Mouse (Mus musculus): Measurements from ENCODE around the gene Tmem115.
"Not testable (repeated sequence)": the region's sequence is repeated elsewhere in the genome, so short reads cannot be mapped to it uniquely, and the experiment has no call there.

The Tmem115 gene

DNA sequence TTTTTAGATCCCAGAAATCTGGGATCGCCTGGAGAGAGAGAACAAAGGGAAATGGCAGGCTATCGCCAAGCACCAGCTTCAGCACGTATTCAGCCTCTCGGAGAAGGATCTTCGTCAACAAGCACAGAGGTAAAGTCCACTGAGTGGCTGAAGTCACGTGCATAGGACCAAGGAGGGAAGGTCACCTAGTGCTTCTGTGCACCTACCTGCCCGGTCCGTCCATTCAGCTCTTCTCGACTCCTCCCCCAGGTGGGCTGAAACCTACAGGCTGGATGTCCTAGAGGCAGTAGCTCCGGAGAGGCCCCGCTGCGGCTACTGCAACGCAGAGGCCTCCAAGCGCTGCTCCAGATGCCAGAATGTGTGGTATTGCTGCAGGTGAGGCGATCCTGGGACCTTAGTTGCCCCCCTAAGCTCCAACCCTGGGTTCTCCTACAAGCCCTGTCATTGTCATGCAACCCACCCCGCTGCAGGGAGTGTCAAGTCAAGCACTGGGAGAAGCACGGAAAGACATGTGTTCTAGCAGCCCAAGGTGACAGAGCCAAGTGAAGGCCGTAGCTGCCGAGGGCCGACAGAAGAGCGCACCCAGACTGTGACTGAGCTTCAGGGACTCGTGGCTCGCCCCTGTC is 16.9 kb downstream of the Tmem115 start:
- DNase-seq (ENCODE audit: low read depth) = no peak

DNA sequence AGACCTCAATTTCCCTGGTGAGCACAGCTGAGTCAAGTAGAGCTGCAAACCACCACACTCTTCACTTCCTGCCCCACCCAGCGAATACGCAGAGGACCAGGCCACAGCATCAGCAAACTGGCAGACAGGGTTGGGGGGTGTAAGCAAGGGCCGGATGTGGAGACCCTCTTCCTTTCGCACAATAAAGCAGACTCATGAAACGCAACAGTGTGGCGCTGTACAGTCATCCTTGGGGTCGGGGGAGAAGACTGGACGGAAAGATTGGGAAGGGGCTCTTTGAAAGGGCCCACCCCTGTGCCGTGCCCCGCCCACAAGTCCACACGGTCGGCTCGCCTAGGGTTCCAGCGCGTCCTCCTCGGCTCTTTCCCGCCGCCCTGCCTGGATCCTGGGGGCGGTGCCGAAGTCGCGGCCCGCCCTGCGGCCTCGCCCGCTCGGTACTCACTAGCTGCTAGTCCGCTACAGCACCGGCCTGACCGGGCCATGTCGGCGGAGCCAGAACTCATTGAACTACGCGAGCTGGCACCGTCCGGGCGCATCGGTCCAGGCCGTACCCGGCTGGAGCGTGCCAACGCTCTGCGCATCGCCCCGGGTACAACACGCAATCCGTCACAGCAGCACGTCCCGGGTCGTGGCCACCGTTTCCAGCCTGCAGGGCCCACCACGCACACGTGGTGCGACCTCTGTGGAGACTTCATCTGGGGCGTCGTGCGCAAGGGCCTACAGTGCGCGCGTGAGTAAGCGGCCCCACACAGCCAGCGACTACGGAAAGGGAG is 17.6 kb downstream of the Tmem115 start, which contains the start of gene Rassf1:
Gene Rassf1, plus strand, starts transcription at position 439 of the 773 bp plus-strand sequence.
- no peak for DNase-seq (ENCODE audit: low read depth)

DNA sequence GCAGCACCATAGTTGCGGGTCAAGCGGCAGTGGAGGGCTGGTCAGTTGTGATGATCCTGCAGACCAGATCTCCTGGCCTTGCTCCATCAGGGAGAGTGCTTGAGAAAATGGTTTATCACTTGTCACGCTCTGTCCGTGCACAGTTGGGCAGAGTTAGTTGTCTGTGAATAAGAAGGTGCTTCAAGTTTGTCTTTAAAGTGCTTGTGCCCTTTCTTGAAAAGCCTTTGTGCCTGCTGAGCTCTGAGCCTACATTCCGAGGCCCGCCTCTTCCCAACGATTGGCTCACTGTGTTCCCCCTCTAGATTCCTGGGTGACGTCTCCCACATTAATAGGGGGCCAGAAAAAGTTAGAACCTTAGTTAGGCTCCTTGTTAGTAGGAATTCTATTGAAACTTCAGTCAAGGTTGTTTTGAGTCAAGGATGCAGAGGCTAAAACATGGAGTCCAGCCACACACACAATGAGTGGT is 18.2 kb downstream of the Tmem115 start:
- DNase-seq (ENCODE audit: low read depth) = no peak

DNA sequence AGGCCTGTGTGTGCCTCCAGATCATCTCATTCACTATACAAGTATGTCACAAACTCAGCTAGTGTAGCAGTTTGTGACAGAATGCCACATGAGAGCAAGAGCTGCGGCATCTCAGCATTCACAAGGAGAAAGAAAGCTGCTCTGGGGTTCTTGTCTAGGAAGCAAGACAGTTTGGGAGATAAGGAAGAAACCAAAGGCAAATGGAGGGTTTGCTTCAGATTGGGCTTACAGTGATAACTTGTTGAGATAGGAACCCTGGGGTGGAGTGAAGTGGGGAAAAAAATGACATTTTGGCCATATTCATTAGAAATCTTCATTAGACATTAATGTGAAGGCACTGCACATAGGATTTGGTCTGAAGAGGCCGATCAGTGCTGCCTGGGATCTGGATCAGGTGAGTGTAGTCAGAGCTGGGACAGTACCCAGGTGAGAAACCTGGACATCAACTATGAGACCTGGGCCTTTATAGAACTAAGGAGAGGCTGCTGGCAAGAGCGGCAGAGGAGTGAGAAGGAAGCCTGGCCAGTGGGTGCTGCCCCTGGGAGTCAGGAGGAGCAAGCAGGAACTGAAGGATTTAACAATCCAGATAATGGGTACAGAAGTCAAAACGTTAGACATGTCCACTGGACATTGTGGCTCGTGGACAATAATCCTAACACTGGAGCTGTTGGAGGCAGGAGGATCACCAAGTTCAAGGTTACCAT is 19.1 kb downstream of the Tmem115 start:
- DNase-seq (ENCODE audit: low read depth) = no peak

DNA sequence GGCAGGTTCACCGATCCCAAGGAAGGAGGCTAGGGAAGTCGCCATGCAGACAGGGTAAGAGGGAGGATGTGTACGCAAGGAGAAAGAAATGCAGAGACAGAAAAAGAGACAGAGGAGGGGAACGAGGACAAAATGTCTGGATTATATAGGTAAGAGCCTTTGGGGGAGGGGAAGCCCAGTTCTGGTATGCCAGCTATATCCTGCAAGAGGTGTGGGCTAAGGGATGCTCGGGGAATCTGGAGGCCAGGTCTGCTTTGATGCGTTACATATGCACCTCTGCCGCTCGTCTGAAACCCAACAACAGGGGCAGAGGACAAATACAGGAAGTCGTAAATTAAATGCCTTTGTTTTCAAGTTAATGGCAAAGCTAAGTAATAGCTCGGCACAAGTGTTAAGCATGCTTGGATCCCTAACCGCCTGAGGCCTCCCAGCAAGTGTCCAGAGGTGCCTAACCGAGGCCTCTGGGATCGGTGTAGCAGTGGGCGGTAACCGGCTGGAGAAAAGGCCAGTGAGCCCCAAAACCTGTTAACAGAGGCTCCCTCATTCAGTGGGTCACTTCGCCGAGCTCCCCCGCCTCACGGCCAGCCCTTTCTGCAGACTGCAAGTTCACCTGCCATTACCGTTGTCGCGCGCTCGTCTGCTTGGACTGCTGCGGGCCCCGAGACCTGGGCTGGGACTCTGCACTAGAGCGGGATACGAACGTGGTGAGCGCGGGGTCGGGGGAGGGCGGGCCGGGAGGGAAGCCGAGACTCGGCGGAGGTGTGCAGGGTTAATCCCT is 20.0 kb downstream of the Tmem115 start:
- no peak for DNase-seq (ENCODE audit: low read depth)

DNA sequence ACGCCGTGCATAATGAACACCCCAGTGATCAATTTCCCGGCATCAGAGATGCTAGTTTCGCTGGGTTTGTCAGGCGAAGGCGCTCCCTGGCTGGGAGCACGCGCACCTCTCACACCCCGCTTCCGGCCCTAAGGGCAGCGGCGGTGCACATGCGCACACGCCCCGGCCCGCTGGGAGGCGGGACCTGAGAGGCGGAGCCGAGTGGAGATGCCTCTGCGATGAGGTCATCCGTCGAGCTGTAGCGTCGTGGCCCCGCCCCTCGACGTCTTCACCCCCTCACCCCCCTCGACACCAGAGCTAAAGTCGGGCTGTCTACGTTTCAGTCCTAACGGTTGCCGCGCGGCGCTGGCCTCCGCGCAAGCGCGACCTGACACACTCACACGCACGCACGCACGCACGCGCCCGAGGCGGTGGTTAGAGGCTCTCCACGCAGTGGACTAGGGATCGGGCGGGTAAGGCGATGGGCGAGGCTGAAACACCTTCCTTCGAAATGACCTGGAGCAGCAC is 20.6 kb downstream of the Tmem115 start:
- peak; percentile 95 for DNase-seq (ENCODE audit: low read depth)

DNA sequence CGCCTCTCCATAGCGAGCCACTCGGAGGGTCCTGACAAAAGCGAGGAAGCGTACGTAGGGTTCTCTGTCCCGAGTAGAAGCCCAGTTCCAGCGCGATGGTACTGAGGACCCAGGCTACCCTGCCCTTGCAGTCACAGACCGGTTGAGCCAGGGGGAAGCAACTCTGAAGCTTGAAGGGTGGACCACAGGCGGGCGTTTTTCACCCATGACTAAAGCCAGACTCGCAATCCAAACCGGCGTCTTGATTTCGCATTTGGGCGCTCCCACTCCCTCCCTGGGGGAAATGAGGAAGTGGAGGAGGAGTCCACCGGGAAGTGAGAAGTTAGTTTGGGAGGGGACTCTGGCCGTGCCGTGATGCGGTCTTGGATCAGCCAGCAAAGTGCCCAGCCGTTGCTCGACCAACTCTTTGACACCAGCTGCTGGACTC is 21.3 kb downstream of the Tmem115 start:
- DNase-seq (ENCODE audit: low read depth) = no peak

DNA sequence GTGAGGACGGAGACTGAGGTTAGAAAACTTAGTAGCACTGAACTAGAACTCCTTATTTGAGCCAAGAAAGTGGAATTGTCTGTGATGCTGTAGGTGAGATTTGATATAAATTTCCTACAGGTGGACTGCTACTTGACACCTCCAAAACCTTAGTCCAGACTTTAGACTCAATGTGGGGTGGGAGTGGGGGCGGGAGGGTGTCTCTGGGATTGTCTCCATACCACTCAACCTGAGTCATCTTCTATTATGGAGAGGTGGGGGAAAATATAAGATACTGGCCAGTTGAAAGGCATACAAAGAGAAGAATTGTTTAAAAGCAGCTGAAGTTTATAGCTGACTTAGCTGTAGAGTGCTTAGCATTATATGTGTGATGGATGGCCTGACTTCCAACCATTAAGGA is 22.0 kb downstream of the Tmem115 start:
- no peak for DNase-seq (ENCODE audit: low read depth)

DNA sequence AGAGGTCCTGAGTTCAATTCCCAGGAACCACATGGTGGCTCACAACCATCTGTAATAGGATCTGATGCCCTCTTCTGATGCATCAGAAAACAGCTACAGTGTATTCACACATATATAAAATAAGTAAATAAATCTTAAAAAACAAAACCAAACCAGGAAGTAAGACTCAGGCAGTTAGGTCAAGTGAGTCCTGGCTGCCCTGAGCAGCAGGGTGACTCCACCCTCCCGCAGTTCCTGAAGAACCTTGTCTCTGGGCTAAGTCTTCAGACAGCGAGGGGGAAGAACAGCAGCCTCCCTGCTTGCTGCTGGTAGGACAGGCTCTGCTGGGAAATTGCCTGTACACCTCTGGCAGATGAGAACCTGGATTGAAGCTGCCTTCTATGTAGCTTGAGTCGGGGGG is 22.6 kb downstream of the Tmem115 start:
- DNase-seq (ENCODE audit: low read depth) = no peak

DNA sequence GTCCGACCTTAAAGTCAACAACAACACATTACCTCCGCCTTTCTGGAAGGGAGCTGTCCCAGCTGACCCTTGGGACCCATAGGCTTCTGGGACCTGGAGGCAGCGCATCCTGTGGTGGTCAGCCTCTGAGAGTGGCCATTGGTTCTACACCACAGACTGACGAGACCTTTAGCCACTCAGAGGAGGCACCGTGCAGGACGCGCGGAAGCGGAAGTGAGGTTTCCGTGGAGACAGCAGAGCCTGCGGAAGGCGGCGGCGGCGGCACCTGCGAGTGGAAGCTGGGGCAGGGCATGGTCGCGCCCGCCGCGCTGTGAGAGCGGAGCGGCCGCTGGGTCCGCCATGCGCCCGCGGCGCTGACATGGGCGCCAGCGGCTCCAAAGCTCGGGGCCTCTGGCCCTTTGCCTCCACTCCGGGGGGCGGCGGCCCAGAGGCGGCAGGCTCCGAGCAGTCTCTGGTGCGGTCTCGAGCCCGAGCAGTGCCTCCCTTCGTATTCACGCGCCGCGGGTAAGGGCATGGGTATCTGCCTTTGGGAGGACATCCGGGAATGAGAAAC is 29.4 kb downstream of the Tmem115 start, which contains the start of gene Tusc2:
Gene Tusc2, plus strand, starts transcription at position 227 of the 553 bp plus-strand sequence.
- peak; percentile 90 for DNase-seq (ENCODE audit: low read depth)

DNA sequence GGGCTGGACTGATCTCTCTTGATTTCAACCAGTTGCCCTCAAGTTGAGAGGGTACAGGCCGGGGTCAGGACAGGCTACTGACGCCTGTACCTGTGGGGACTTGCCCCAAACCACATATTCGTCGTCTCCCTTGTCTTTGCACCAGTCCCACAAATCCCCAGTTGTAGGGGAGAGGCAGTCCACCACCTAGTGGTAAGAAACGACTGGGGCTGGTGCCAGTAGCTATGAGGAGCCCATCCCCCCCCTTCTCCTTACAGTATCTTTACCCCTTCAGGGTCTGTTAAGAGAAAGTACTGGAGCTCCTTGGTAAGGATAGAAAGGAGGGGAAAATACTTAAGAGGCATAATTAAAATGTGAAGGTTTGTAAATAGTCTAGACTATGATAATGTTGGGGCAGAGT is 31.8 kb downstream of the Tmem115 start:
- not testable (repeated sequence) for DNase-seq (ENCODE audit: low read depth)

DNA sequence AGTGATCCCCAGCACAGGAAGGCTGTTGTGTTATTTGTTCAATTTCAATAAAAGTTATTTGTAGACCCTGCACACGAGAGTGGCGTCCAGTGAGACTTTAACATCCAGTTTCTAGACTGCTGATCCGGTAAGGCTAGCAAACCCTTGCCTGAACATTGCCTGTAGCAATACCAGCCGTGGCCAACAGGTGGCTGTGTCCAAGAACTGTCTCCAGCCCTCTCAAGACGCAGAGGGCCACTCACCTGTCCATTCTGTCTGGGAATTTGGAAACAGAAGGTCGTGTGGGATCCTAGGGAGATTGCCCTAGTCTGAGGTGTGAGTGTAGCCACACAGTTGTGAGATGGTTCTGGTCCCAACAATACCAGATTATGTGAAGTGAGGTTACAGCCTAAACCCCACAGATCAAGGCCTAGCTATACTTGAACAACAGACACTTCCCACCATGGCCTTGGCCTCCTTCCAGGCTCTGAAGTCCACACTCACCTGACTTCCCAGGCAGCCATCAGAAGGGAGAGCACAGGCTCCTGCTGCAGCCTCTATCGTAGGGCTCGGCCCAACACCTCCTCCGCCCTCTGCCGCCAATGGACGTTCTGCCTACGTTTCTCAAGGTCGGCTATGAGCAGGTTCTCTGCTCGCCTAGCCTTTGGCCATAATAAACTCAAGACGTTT is 32.4 kb downstream of the Tmem115 start:
- peak; percentile 81 for DNase-seq (ENCODE audit: low read depth)

DNA sequence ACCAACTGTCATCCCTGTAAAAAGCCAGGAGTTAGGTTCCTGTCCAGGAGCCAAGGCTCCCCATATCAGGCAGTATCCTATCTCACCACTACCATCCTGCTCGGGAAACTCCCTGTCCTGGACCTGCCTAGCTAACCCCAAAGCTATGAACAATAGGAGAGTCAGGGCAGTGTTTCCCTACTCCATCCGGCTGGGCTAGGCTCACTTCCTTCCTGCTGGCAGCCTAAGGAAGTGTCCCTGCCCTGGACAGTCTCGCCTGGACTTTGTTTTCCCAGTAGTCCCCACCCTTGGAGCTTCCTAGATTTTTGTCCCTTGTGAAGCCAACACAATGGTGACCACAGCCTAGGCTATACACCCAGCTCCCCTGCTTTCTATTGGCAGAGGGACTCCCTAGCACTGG is 33.1 kb downstream of the Tmem115 start:
- DNase-seq (ENCODE audit: low read depth) = no peak

DNA sequence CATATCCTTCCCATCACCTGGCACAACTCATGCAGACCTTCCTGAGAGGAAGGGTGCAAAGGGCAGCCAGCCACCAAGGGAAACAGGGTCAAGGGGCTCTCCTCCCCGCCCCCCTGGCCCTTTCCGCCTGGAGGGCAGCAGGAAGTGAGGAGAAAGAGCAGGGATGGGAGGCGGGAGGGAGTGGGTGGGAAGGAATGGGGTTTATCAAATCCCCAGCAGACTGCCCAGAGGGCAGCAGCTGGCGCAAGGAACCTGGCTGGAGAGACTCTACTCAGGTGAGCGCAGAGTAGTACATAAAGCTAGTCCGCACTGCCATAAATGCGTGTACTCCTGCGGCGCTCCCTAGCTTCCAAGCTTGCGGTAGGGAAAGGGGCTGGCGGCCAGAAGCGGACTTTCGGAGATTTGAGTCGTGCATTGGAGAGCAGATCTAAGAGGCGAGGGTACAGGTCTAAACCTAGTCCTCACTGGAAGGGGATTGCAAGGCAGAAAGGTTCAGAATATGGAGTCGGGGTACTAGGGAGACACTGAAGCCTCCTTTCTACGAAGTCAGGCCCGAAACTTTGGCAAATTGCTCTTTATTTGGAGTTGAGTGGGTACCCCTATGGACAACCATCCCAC is 34.1 kb downstream of the Tmem115 start, which contains the start of gene Hyal2:
Gene Hyal2, plus strand, starts transcription at position 244 of the 618 bp plus-strand sequence.
- DNase-seq (ENCODE audit: low read depth) = no peak

DNA sequence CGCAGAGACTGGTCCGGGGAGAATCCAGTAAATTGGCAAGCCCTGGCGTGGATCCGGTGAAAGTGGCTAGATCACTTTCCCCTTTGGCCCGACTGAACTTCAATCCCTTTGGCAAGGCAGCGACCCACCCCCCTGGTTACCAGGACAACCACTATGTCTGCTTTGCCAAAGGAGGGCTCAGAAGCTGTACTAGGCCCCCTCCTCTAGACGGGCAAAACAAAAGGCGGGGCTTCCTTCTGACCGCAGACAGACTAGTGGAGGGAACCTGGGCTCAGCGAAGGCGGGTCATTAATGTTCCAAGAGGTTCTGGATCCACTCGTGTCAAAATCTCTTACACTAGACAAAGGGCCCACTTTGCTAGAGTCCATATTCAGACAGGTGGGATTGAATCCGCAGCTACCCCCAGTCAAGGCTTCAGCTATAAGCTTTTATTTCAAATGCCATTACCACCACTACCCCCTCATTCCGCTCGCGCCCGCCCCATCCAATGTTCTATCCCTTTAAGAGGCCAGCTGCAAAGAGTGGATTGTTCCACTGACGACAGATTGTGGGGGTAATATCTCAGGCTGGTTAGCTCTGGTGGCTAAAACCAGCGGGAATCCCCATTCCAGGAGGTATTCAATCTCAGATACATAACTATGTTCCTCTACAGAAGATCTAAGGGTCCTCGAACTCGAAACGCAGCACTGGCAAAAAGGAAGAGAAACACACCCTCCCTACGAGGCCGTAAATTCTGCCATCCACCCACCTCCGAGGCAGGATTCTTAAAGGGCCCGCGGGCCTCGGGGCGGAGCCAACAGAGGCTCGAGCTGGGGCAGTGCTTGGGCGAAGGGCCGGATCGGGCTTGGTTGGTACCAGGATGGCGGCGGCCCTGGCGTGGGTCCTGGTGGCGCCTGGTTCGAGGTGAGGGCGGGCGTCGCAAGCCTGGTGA is 34.9 kb downstream of the Tmem115 start:
- DNase-seq (ENCODE audit: low read depth) = peak; percentile 85

DNA sequence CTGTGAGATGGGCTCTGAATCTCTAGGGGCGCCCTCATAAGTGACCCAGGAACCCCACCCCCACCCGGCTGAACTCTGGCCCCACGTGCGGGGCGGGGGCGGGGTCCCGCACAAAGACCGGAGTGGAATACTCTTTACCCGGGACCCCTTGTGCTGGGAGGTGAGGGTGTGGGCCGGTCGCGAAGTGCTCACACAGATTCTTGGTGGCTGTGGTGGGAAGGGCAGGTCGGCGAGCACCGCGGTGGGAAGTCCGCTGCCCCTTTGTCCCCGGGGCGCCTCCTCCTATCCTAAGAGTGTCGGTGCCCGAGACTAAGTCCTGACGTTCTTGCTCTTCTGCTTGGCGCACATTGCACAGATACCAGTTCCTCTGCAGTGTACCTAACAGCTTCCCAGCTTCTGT is 35.5 kb downstream of the Tmem115 start:
- DNase-seq (ENCODE audit: low read depth) = no peak

DNA sequence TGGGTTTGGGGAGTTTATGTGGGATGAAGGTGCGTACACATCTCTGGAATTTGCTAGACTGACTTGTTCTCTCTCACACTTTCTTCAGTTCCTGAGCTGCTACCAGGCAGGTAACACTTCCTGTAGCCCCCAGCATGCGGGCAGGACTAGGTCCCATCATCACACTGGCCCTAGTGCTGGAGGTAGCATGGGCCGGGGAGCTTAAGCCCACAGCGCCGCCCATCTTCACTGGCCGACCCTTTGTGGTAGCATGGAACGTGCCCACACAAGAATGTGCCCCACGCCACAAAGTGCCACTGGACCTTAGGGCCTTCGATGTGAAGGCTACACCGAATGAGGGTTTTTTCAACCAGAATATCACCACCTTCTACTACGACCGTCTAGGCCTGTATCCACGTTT is 36.3 kb downstream of the Tmem115 start:
- no peak for DNase-seq (ENCODE audit: low read depth)

DNA sequence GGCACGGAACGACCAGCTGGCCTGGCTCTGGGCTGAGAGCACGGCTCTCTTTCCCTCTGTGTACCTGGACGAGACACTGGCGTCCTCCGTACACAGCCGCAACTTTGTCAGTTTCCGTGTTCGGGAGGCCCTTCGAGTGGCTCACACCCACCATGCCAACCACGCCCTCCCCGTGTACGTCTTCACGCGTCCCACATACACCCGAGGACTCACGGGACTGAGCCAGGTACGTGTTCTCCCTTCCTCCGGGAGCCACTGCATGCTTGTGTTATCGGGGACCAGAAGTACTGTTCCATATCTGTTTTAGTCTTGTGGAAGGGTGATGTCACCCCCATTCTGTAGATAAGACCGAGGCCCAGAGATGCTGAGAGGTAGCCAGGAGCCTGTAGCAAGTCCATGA is 37.1 kb downstream of the Tmem115 start:
- DNase-seq (ENCODE audit: low read depth) = peak; percentile 69

Data from c-Kit-positive CD71-positive TER-119-negative erythroid progenitor cells, embryonic 14.5 days (primary cell).